ENCODE assay signal across 16 mouse cellular contexts in the genomic region with DNA sequence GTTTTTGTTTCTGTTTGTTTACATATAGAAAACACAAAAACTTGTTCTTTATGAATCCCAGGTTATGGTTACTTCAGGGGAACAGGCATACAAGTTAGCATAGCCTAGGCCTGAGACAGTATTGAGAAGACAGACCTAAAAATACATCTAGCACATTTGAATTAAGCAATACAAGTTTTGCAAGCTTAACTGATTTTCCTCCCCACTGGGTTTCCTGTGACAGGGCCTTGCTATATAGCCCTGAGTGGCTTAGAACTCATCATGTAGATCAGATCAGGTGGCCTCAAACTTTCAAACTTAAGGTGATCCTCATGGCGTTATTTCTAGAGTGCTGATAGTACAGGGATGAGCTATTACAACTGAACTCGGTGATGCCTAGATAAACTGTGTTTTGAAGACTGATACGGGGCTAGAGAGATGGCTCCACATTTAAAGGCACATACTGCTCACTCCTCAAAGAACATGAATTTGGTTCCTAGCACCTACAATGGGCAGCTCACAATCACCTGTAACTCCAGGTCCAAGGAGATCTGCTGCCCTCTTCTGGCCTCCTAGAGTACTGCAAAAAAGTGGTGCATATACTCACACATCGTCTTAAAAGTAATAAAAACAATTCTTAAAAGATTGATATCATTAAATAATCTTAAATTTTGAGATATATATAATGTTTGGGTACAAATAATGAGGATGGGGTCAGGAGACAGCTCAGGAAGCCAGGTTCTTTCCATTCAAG.
DNase-seq lines count a peak whose midpoint lies in the region; ATAC-seq and TF ChIP-seq lines count a peak whose summit lies in the region.
"Had no signal": no experiment of that assay in that cellular context is flagged by ENCODE, and none has a peak within 500 bp of the region (broad histone marks: within the 10 kb centered on the region; RNA-seq: fewer than 3 reads in every experiment).

No protein-coding gene starts in this region.

- peaks cover 0 to 38% of the 10 kb centered on the region in 2 experiments for H3K36me3 ChIP-seq in CH12.LX (replicated peaks in 1 of 2; ENCODE audit: control insufficient read depth in 1 of 2, insufficient read depth in 1 of 2, low read length in 1 of 2)
- H3K36me3 ChIP-seq: heart, embryonic 12.5 days; hindbrain, embryonic 12.5 days had no signal

- peak; percentile 26 for TF ChIP-seq CTCF in left cerebral cortex, adult 2 months (IDR thresholded peaks at IDR 0.05)
- TF ChIP-seq CTCF in CH12.LX (conservative IDR thresholded peaks at IDR 0.05 in 1 of 2, IDR thresholded peaks at IDR 0.05 in 1 of 2; ENCODE audit: low read depth in 2 of 2, low read length in 2 of 2): peak; percentile 17 to 36; a peak in 2 of 4 replicates

- H3K4me1 ChIP-seq in CH12.LX (ENCODE audit: control insufficient read depth in 1 of 2, insufficient read depth in 2 of 2): peaks cover 0 to 2% of the 10 kb centered on the region in 2 experiments; a peak in 1 of 4 replicates
- H3K4me1 ChIP-seq: limb, embryonic 13.5 days had no signal

- TF ChIP-seq POLR2A in CH12.LX (IDR thresholded peaks at IDR 0.05; ENCODE audit: low read depth, low read length): no peak

- TF ChIP-seq RAD21 in CH12.LX (IDR thresholded peaks at IDR 0.05; ENCODE audit: low read depth, low read length): peak; percentile 26

- H3K4me2 ChIP-seq in CH12.LX (ENCODE audit: insufficient read depth, low read depth, poor library complexity, severe bottlenecking): no peak overlapping the region
- H3K4me2 ChIP-seq: heart, embryonic 12.5 days; hindbrain, embryonic 12.5 days; limb, embryonic 13.5 days had no signal

- dilution Hi-C loops in CH12.LX (cut with MboI; ENCODE audit: extremely low pct_ligation_motif_present, extremely low pct_unique_long_range_greater_than_20kb, low sequenced_read_pairs): no loop called here

- H3K4me3 ChIP-seq in left cerebral cortex, adult 2 months: no peak overlapping the region
- no peak overlapping the region for H3K4me3 ChIP-seq in CH12.LX (replicated peaks in 1 of 3; ENCODE audit: low read depth in 2 of 3, low read length in 2 of 3, poor library complexity in 1 of 3)
- H3K4me3 ChIP-seq: heart, embryonic 12.5 days; hindbrain, embryonic 12.5 days; limb, embryonic 13.5 days had no signal

- no peaks in the 10 kb centered on the region for H3K79me2 ChIP-seq in CH12.LX (replicated peaks; ENCODE audit: control insufficient read depth, extremely low read depth, insufficient read depth, poor library complexity, severe bottlenecking)

- in situ Hi-C loops in CH12.LX (cut with MboI; ENCODE audit: low pct_ligation_motif_present, low pct_unique_long_range_greater_than_20kb, low sequenced_read_pairs): no loop called here

- peaks cover 8% of the 10 kb centered on the region for H3K9me3 ChIP-seq in CH12.LX (replicated peaks; ENCODE audit: low read length)
- H3K9me3 ChIP-seq: heart, embryonic 12.5 days had no signal

- no peaks in the 10 kb centered on the region for H3K27me3 ChIP-seq in CH12.LX (replicated peaks)
- H3K27me3 ChIP-seq: heart, embryonic 12.5 days; hindbrain, embryonic 12.5 days; limb, embryonic 13.5 days had no signal

- no peak overlapping the region for H3K9ac ChIP-seq in CH12.LX (ENCODE audit: insufficient read depth, low read depth)
- H3K9ac ChIP-seq: heart, embryonic 12.5 days; hindbrain, embryonic 12.5 days; limb, embryonic 13.5 days had no signal

- intact Hi-C loops in left cerebral cortex, adult 2 months (cut with DNase I): no loop called here
- intact Hi-C loops in gastrocnemius, postnatal 36 days (cut with DNase I): no loop called here

- H3K27ac ChIP-seq in left cerebral cortex, adult 2 months: no peak overlapping the region
- no peak overlapping the region for H3K27ac ChIP-seq in CH12.LX (ENCODE audit: insufficient read depth, low read depth)
- H3K27ac ChIP-seq: hindbrain, embryonic 12.5 days; limb, embryonic 13.5 days had no signal

- ATAC-seq in granulocyte monocyte progenitor cell, adult 5-6 weeks (replicated peaks; ENCODE audit: poor library complexity, severe bottlenecking): peak; percentile 67
- ATAC-seq: midbrain, embryonic 16.5 days had no signal

- no peak for DNase-seq in left cerebral cortex, adult 2 months (ENCODE audit: extremely low spot score in 1 of 2, low spot score in 2 of 2)
- no peak for DNase-seq in left cerebral cortex, adult 8-10 months (ENCODE audit: low spot score in 2 of 2)
- DNase-seq in 416B (ENCODE audit: low read depth) (peak; percentile 71), CH12.LX (ENCODE audit: extremely low read depth) (no peak)
- no peak for DNase-seq in ovary, postnatal 36 days (ENCODE audit: low spot score)
- no peak for DNase-seq in gastrocnemius, postnatal 36 days
- DNase-seq: cerebellum, adult 9-11 months; kidney, adult 9 months; layer of hippocampus, postnatal 36 days; lung, postnatal 10 days; thymus, postnatal 36 days had no signal

- TF ChIP-seq EP300 in CH12.LX (IDR thresholded peaks at IDR 0.05; ENCODE audit: low read length): no peak

TF ChIP-seq in CH12.LX, 34 proteins besides CTCF, POLR2A, EP300 and RAD21:
- no peak for TF ChIP-seq ETS1 (conservative IDR thresholded peaks at IDR 0.05; ENCODE audit: low read depth, low read length)
TF ChIP-seq in CH12.LX: peak in this region for 0.
